Mouse (Mus musculus): ENCODE results near the gene Gm11027.

DNA sequence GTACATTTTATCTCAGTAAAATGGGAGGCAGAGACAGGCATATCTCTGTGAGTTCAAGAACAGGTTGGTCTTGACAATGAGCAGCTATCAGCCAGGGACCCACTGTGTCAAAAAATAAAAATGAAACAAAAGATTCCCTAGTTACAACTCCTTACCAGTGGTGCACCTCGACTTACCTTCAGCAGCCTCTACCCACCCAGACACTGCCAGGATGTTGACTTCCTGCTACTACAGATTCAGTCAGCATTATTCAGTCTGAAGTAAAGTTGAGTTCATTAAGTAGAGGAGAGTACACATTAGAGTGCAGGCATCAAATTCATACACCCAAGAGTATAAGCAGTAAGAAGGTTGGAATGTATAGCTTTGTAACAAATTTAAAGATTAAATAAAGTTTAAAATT is 38.6 kb downstream of the Gm11027 start:
- no peak for TF ChIP-seq GATA1 (IDR thresholded peaks at IDR 0.05; ENCODE audit: low read length)
- TF ChIP-seq TAL1 (IDR thresholded peaks at IDR 0.05; ENCODE audit: low read length): no peak
